Mouse (Mus musculus) hindbrain, postnatal 0 days (tissue): ENCODE results near the gene Vezf1. TPM values are rescaled to one million over a fixed set of nuclear protein-coding genes. Genes with fewer than 3 reads are reported as not detected.

Source experiments
- ATAC-seq: fragments of 200-750 bp; cut with Nextera tagmentation; 2 replicates; pipeline ENCODE4 v1.8.0; 2017; ENCODE audit warnings: mild to moderate bottlenecking, moderate TSS enrichment, moderate library complexity
- DNase-seq: peaks from one replicate; pipeline ENCODE4 v3.0.0-alpha.2; 2015; ENCODE audit warnings: low spot score
- H3K27ac ChIP-seq: fragments of 300-500 bp; sonication (generic); 2 replicates; pipeline ENCODE4 v1.5.1; 2014; ENCODE audit warnings: mild to moderate bottlenecking
- H3K27me3 ChIP-seq: fragments of 300-500 bp; sonication (generic); 2 replicates; pipeline ENCODE4 v1.6.1; 2014; ENCODE audit warnings: low read length, mixed read lengths; ENCODE audit not compliant: insufficient read depth
- H3K36me3 ChIP-seq: fragments of 300-500 bp; sonication (generic); 2 replicates; pipeline ENCODE4 v1.6.1; 2014; ENCODE audit warnings: low read length, mixed read lengths; ENCODE audit not compliant: insufficient read depth
- H3K4me1 ChIP-seq: fragments of 300-500 bp; sonication (generic); 2 replicates; pipeline ENCODE4 v1.6.1; 2014; ENCODE audit warnings: antibody characterized with exemption, low read length, mixed read lengths; ENCODE audit not compliant: insufficient read depth
- H3K4me2 ChIP-seq: fragments of 300-500 bp; sonication (generic); 2 replicates; pipeline ENCODE4 v1.6.1; 2014; ENCODE audit warnings: low read depth, mild to moderate bottlenecking, low read length, moderate library complexity, mixed read lengths
- H3K4me3 ChIP-seq: fragments of 300-500 bp; sonication (generic); 2 replicates; pipeline ENCODE4 v1.5.1; 2014; ENCODE audit warnings: low read length
- H3K9ac ChIP-seq: fragments of 300-500 bp; sonication (generic); replicated peaks from 2 replicates; pipeline ENCODE4 v1.6.1; 2014; ENCODE audit warnings: mild to moderate bottlenecking, low read length, moderate library complexity, mixed read lengths
- H3K9me3 ChIP-seq: fragments of 300-500 bp; sonication (generic); 2 replicates; pipeline ENCODE4 v1.6.1; 2016; ENCODE audit warnings: low read length, mixed read lengths
- CTCF ChIP-seq: IDR thresholded peaks from 2 replicates; pipeline ENCODE4 v1.5.1; 2016; ENCODE audit warnings: antibody characterized with exemption, control low read depth, low read depth
- WGBS: fragments of 180-500 bp; shearing (Covaris S2); extraction: QIAGEN DNeasy Blood & Tissue Kit; methylation state at CpG from one replicate; pipeline ENCODE4 v1.1.7; 2014; 5-methylcytosine and 5-hydroxymethylcytosine counted together
- polyA plus RNA-seq: library from polyadenylated mRNA; unstranded; fragments of >200 nt; fragmentation: Nextera tagmentation; extraction: Ambion mirVana; gene quantifications from 2 replicates; pipeline ENCODE4 v1.2.1, GENCODE M21; 2015
- total RNA-seq: library from RNA; depleted of rRNA; stranded (reverse); fragments of >200 nt; gene quantifications from 2 replicates; pipeline ENCODE4 v1.2.3, GENCODE M21; 2014; rRNA removed

Vezf1 gene
- total RNA-seq (32.7 and 33.5 TPM in 2 replicates), polyA plus RNA-seq (29.2 and 31.9 TPM in 2 replicates)

DNA sequence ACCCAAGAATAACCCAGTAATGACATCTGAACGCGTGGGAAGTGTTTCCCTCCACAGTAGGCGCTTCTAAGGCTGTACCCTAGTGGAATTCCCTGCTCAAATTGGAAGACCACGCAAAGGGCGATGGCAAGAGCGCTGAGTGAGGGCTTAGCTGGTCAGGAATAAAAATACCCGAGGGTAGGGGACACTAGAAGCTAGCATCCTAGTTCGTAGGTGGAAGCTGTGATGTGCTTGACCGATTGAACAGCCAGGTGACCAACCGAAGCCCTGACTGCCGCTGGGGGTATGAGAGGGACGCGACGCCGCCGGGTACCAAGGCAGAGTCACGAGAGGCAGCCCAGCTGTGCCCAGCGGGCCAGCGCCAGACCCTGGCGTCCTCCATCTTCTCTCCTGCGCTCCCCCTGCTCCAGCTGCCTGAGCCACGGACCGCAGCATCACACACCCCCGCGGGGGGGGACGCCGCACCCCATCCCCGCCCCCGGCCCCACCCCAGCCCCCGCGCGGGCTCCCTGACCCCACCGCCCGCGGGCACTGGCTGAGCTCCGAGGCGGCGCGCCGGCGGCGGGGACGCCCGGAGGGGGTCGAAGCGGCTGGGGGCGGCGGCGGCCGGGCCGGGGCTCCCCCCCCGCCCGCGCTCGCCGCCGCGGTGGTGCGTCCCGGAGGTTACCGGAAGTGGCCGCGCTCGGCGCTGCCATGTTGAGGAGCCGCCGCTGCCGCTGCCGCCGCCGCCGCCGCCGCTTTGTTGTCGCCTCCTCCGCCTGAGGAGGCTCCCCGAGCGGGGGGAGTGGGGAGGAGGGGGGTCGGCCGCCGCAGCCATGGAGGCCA, at the start of gene Vezf1:
Gene Vezf1, plus strand, starts transcription at position 694 of the 825 bp plus-strand sequence.
- peak within 1 kb of the TSS; percentile 99 for H3K4me3 ChIP-seq
- TF ChIP-seq CTCF: peak; percentile 23; the same call in 1 of the 2 replicates
- WGBS: under 1% methylated on average over 20 of the region's 81 CpGs

DNA sequence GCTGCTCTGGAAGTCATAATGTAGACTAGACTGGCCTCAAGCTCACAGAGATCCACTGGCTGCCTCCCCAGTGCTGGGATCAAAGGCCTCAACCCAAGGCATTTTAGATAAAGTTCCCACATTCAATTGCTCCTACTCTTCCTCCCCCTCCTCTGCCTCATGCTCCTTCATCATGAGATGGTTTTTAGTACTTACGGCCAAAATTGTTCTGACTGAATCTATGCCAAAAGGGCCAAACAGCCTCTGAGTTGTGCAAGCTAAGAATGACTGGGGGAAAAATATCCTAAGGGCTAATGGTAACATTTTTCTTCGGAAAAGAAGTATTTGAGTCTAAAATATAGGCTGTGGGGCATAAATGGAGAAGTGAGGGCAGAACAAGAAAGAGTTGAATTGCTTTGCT, 44.1 kb upstream of the Vezf1 start:
- no peak for TF ChIP-seq CTCF
- Histone ChIP-seq H3K4me1 (no peaks in the 10 kb centered on the region), H3K4me2 (no peak overlapping the region), H3K9ac (no peak overlapping the region), H3K27me3 (no peaks in the 10 kb centered on the region), H3K4me3 (no peak overlapping the region), H3K36me3 (no peaks in the 10 kb centered on the region), H3K27ac (no peak overlapping the region), H3K9me3 (no peaks in the 10 kb centered on the region)
- ATAC-seq (no peak), DNase-seq (no peak)
- 82% methylated on average over 2 of the region's 2 CpGs for WGBS

More for the DNA sequence above, at the start of gene Vezf1:
- H3K9ac ChIP-seq: peak within 1 kb of the TSS; percentile 97
- ATAC-seq (peak; percentile 93), DNase-seq (peak; percentile 89)
- H3K4me2 ChIP-seq: peak within 1 kb of the TSS; percentile 97
- no peaks in the 10 kb centered on the region for H3K9me3 ChIP-seq
- no peaks in the 10 kb centered on the region for H3K27me3 ChIP-seq
- H3K27ac ChIP-seq: peak within 1 kb of the TSS; percentile 97
- no peaks in the 10 kb centered on the region for H3K36me3 ChIP-seq
- H3K4me1 ChIP-seq: peaks cover 19% of the 10 kb centered on the region

DNA sequence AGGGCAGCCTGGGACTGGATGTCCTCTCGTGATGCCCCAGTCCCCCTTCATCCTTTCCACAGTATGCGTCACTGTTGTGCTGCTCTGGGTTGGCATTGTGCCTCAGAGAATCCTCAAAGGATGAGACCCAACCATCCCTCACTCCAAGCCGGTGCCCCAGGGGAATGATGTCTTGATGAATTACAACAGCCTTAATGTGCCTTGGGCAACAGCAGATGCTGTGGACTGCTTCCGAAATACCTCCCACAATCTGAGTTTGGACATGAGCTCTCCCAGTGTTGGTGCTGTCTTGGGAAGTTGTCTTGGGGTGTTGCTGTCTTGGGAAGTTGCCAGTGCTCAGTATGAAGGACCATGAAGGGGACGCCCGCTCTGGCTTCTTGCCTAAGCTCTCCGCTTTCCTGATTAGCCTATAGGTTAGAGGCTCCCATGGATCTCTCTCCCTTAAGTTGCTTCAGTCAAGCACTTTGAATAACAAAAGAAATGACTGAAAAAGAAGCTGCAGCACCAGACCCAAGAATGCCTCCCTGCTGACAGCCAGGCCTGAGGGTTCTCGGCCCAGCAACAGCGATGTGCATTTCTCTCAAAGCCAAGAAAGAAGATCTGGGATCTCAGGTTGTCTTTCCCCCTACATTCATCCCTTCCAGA, 40.6 kb upstream of the Vezf1 start:
- H3K4me3 ChIP-seq: no peak overlapping the region
- TF ChIP-seq CTCF: no peak
- H3K36me3 ChIP-seq: no peaks in the 10 kb centered on the region
- no peak overlapping the region for H3K27ac ChIP-seq
- ATAC-seq (no peak), DNase-seq (peak; percentile 44)
- no peaks in the 10 kb centered on the region for H3K4me1 ChIP-seq
- H3K4me2 ChIP-seq: no peak overlapping the region
- H3K9me3 ChIP-seq: no peaks in the 10 kb centered on the region
- H3K9ac ChIP-seq: no peak overlapping the region
- 24% methylated on average over 9 of the region's 9 CpGs for WGBS
- no peaks in the 10 kb centered on the region for H3K27me3 ChIP-seq

DNA sequence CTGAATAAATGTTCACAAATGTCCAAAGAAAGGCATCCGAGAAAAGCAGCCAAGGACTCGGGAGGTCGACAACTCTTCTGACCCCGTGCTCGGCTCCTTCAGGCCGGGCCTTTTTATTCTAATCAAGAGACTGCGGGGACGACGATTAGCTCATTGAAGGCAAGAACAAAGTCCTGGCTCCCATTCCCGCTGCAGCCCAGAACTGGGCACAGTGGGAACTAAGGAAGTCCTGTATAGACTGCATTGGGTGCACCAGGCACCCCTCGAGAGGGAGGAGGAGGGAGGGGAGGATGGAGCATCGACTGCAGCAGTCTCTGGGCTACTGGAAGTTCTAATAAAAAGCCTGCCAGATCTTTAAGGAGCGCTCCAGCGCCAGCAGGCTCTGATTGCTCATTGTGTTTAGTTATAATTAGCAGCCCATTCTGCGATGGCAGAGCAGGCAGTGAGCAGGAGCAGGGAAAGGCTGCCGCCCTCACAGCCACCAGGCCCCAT, 39.8 kb upstream of the Vezf1 start:
- DNase-seq: peak; percentile 28
- no peak for ATAC-seq
- Histone ChIP-seq H3K36me3 (no peaks in the 10 kb centered on the region), H3K4me1 (no peaks in the 10 kb centered on the region), H3K9me3 (no peaks in the 10 kb centered on the region), H3K4me2 (no peak overlapping the region), H3K27me3 (no peaks in the 10 kb centered on the region), H3K4me3 (no peak overlapping the region), H3K27ac (no peak overlapping the region), H3K9ac (no peak overlapping the region)
- TF ChIP-seq CTCF: no peak
- 11% methylated on average over 16 of the region's 16 CpGs for WGBS

DNA sequence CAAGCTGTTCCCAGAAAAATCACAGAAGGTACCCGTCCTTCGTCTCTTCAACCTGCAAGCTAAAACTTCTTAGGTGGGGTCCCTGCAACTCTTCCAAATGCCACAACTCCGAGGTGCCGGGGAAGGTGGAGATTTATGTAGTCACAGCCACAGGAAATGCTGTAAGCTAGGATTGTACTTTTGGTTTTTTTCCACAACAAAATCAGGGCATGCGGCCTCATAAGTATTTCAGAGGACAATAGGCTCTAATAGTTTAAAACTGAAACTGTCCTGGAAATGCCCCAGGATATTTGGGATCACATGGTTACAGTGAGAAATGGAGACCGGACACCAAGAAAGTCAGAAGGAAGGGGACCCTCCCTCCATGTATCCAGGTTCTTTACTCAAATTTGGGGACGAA, 37.9 kb upstream of the Vezf1 start:
- no peaks in the 10 kb centered on the region for H3K4me1 ChIP-seq
- H3K9me3 ChIP-seq: no peaks in the 10 kb centered on the region
- ATAC-seq: no peak
- H3K4me2 ChIP-seq: no peak overlapping the region
- H3K4me3 ChIP-seq: no peak overlapping the region
- no peak overlapping the region for H3K9ac ChIP-seq
- no peak for DNase-seq
- no peak overlapping the region for H3K27ac ChIP-seq
- H3K27me3 ChIP-seq: no peaks in the 10 kb centered on the region
- TF ChIP-seq CTCF: no peak
- 91% methylated on average over 7 of the region's 7 CpGs for WGBS
- no peaks in the 10 kb centered on the region for H3K36me3 ChIP-seq

DNA sequence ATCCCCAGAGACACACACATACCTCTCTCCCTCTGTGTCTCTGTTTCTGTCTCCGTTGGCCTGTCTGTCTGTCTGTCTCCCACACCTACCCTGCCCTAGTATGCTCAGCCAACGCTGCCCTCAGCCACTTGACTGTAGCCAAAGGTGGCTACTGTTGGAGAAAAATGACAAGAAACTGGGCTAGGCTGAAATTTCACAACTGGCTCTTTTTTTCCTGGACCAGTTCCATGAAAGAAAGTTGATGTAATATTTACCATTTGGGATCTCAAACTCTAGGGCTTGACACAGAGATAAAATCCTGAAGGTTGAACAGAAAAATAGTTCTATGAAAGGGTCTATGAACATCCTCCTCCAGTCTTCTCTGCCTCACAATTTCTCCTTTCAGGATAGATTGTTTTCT, 37.2 kb upstream of the Vezf1 start:
- ATAC-seq (no peak), DNase-seq (no peak)
- no peaks in the 10 kb centered on the region for H3K9me3 ChIP-seq
- 92% methylated on average over 2 of the region's 2 CpGs for WGBS
- H3K27ac ChIP-seq: no peak overlapping the region
- H3K27me3 ChIP-seq: no peaks in the 10 kb centered on the region
- H3K4me1 ChIP-seq: no peaks in the 10 kb centered on the region
- no peak for TF ChIP-seq CTCF
- H3K36me3 ChIP-seq: no peaks in the 10 kb centered on the region
- no peak overlapping the region for H3K4me3 ChIP-seq
- H3K9ac ChIP-seq: no peak overlapping the region
- no peak overlapping the region for H3K4me2 ChIP-seq
